ENCODE assay signal across 7 mouse cellular contexts in the genomic region with DNA sequence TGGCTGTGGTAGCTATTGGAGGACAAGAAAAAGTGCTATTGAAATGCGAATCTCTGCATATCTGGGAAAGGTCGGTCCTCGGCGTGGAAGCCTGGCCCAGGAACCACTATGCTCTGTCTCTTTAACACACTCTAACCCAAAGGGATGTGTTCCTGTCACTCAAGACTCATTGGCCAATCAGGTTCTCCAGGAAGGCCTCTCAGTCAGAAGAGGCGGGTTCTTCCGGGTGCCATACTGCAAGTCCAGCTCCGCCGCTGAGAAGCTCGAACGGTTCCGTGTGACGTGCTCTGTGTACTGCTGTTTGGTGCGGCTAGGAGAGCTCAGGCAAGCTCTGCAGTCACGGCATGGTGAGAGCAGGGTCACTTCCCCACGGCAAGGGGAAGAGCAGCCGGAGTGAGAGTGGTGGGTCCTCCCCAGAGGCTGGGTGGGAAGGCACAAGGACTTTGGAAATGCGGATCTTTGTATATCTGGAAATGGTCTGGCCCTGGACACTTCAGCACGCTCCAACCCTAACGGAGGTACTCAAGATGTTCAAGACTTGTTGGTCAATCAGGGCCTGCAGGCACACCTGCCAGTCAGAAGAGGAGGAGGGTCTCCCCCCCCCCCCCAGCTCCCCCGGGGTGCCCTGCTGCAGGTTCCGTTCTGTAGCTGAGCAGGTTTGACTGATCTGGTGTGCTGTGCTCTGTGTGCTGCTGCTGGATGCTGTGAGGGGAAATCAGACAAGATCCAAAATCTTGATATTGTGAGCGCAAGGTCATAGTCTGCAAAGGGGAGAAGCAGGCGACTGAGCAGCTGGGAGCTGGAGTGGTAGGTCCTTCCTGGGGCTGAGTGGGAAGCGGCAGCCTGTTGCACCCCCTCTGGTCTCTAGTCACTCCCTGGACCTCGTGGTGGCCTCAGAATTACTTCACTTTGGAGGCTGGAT. TPM values are rescaled to one million over a fixed set of nuclear protein-coding genes. Genes with fewer than 3 reads are reported as not detected.
A peak's percentile ranks its signal among the peaks of the same experiment; 100 is the strongest.
DNase-seq lines count a peak whose midpoint lies in the region; ATAC-seq lines count a peak whose summit lies in the region.

A gene (plus strand): TSS at position 236 of the 922 bp plus-strand sequence.

- no peaks in the 10 kb centered on the region for H3K9me3 ChIP-seq in intestine, embryonic 16.5 days (ENCODE audit: control insufficient read depth, low read length)
- no peaks in the 10 kb centered on the region for H3K9me3 ChIP-seq in midbrain, embryonic 11.5 days (ENCODE audit: control insufficient read depth, low read length)

- DNase-seq in adrenal gland, adult 8-10 months, result peak; percentile 94
- DNase-seq in embryo, embryonic 9.5 days (ENCODE audit: extremely low spot score), result peak; percentile 91
- peak; percentile 83 to 92 for DNase-seq in gastrocnemius, postnatal 4 days (ENCODE audit: low spot score in 2 of 2)
- peak; percentile 90 to 94 for DNase-seq in left cerebral cortex, postnatal 36 days (ENCODE audit: low spot score in 2 of 2)
- DNase-seq in midbrain, embryonic 11.5 days (ENCODE audit: low spot score, missing footprints), result peak; percentile 98
- peak; percentile 97 for DNase-seq in skeletal muscle tissue, adult 2 months (ENCODE audit: low read depth, low spot score)

- ATAC-seq in intestine, embryonic 16.5 days, result peak; percentile 100
- peak; percentile 100 for ATAC-seq in midbrain, embryonic 11.5 days (ENCODE audit: low FRiP score)

- no peaks in the 10 kb centered on the region for H3K36me3 ChIP-seq in intestine, embryonic 16.5 days (ENCODE audit: control insufficient read depth, insufficient read depth, low read length)
- H3K36me3 ChIP-seq in midbrain, embryonic 11.5 days (ENCODE audit: control insufficient read depth, insufficient read depth, low read length), result peaks cover 2% of the 10 kb centered on the region; the same call in 1 of the 2 replicates

- under 1% methylated on average over 25 of the region's 25 CpGs for WGBS in intestine, embryonic 16.5 days
- 3% methylated on average over 25 of the region's 25 CpGs for WGBS in midbrain, embryonic 11.5 days

- peak within 1 kb of the TSS; percentile 92 for H3K27ac ChIP-seq in intestine, embryonic 16.5 days (ENCODE audit: low read length)
- peak within 1 kb of the TSS; percentile 71 for H3K27ac ChIP-seq in midbrain, embryonic 11.5 days (ENCODE audit: low read depth, low read length)

- intact Hi-C loops in left cerebral cortex, postnatal 36 days (cut with DNase I), result loop anchor here (5.0 kb wide), 1 partner anchor 64 kb away; no protein-coding TSS in a partner anchor

- H3K27me3 ChIP-seq in intestine, embryonic 16.5 days (replicated peaks; ENCODE audit: control insufficient read depth, insufficient read depth, low read length), result no peaks in the 10 kb centered on the region
- no peaks in the 10 kb centered on the region for H3K27me3 ChIP-seq in midbrain, embryonic 11.5 days (ENCODE audit: control insufficient read depth, insufficient read depth, low read length)

- H3K4me2 ChIP-seq in intestine, embryonic 16.5 days (ENCODE audit: low read depth, low read length), result peak within 1 kb of the TSS; percentile 94
- H3K4me2 ChIP-seq in midbrain, embryonic 11.5 days, result peak within 1 kb of the TSS; percentile 59

- H3K9ac ChIP-seq in intestine, embryonic 16.5 days (ENCODE audit: low read depth, low read length), result peak within 1 kb of the TSS; percentile 84
- peak within 1 kb of the TSS; percentile 92 for H3K9ac ChIP-seq in midbrain, embryonic 11.5 days (ENCODE audit: low read length)

- H3K4me1 ChIP-seq in intestine, embryonic 16.5 days (ENCODE audit: control insufficient read depth, insufficient read depth, low read length), result no peaks in the 10 kb centered on the region
- peaks cover 4% of the 10 kb centered on the region for H3K4me1 ChIP-seq in midbrain, embryonic 11.5 days (ENCODE audit: control insufficient read depth, insufficient read depth, low read length)

- H3K4me3 ChIP-seq in intestine, embryonic 16.5 days (ENCODE audit: low read length), result peak within 1 kb of the TSS; percentile 76
- H3K4me3 ChIP-seq in midbrain, embryonic 11.5 days (ENCODE audit: low read depth, low read length), result peak within 1 kb of the TSS; percentile 91

RNA-seq across cellular contexts. Expression of the gene that starts here (rescaled TPM):
- total RNA-seq in adrenal gland, adult 8-10 months (2022), result 10 to 100 TPM; 17.2 to 26.1 (median 18.7) TPM
- total RNA-seq in gastrocnemius, postnatal 4 days (2021), result 1 to 10 TPM; 8.8 to 9.7 TPM
- 10.9 and 11.1 TPM in 2 replicates for polyA plus RNA-seq in intestine, embryonic 16.5 days (2015; fragmentation: Nextera tagmentation; extraction: Ambion mirVana)
- total RNA-seq in left cerebral cortex, postnatal 36 days (2021), result 10 to 100 TPM; 11.3 to 14.4 TPM
- polyA plus RNA-seq in midbrain, embryonic 11.5 days (2014; fragmentation: Nextera tagmentation; extraction: Ambion mirVana), result 16.4 and 16.5 TPM in 2 replicates

Comparison
In these comparisons a context has a peak if more than half of its experiments do, and no peak if none do; other contexts are left out.
1. Peak in every context shown above with its lines: DNase-seq, ATAC-seq, H3K4me3 ChIP-seq and H3K27ac ChIP-seq.